8 mouse cellular contexts compared by ENCODE assay signal in the genomic region with DNA sequence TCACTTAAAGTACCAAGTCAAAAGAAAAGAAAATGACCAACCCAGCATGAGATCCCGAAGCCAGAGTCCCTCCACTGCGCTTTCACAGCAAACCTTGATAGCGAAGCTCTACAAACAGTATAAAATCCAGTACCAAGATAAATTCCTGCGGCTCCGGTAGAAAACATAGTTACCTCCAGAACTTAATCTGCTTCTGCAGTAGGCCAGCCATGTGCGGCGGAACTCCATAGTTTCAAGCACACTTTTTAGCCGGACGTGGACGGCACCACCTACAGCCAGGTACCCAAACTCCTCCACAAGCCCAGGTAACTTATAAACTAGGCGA. TPM values are rescaled to one million over a fixed set of nuclear protein-coding genes. Genes with fewer than 3 reads are reported as not detected.
A peak's percentile ranks its signal among the peaks of the same experiment; 100 is the strongest.
DNase-seq lines count a peak whose midpoint lies in the region; ATAC-seq and TF ChIP-seq lines count a peak whose summit lies in the region.

No protein-coding gene starts in this region.

- WGBS in heart, adult 2 months = 1% methylated on average over 11 of the region's 11 CpGs
- WGBS in forebrain, embryonic 16.5 days = under 1% methylated on average over 11 of the region's 11 CpGs
- WGBS in liver, embryonic 14.5 days (ENCODE audit: insufficient replicate concordance) = under 1% methylated on average over 11 of the region's 11 CpGs

- no peak for TF ChIP-seq CTCF in heart, adult 2 months (IDR thresholded peaks at IDR 0.05)
- no peak for TF ChIP-seq CTCF in C2C12 (IDR thresholded peaks at IDR 0.05; ENCODE audit: control insufficient read depth, insufficient read depth, insufficient read length)
- no peak for TF ChIP-seq CTCF in liver, embryonic 14.5 days (IDR thresholded peaks at IDR 0.05; ENCODE audit: low read depth)

- peaks cover 57% of the 10 kb centered on the region for H3K79me3 ChIP-seq in C2C12 (ENCODE audit: low read depth)

- peaks cover 8% of the 10 kb centered on the region for H3K36me3 ChIP-seq in heart, adult 2 months (ENCODE audit: control insufficient read depth, insufficient read depth, low read length)
- H3K36me3 ChIP-seq in C2C12 (ENCODE audit: control insufficient read depth, insufficient read depth) = peaks cover 20% of the 10 kb centered on the region
- H3K36me3 ChIP-seq in forebrain, embryonic 16.5 days (ENCODE audit: control insufficient read depth, insufficient read depth) = no peaks in the 10 kb centered on the region
- H3K36me3 ChIP-seq in liver, embryonic 14.5 days (replicated peaks; ENCODE audit: control insufficient read depth, insufficient read depth, low read depth) = peaks cover 21% of the 10 kb centered on the region

- intact Hi-C loops in heart, adult 2 months (cut with DNase I) = loop anchor here (5.0 kb wide), 2 partner anchors 95 kb away; partner anchors contain the start of gene 1810013L24Rik

- peak overlapping the region; percentile 100 for H3ac ChIP-seq in C2C12 (ENCODE audit: control insufficient read depth, insufficient read length, low read depth)

- H3K9me3 ChIP-seq in forebrain, embryonic 16.5 days (ENCODE audit: control insufficient read depth, low read length) = no peaks in the 10 kb centered on the region
- H3K9me3 ChIP-seq in liver, embryonic 14.5 days (ENCODE audit: control insufficient read depth, low read length) = no peaks in the 10 kb centered on the region

- no peak for TF ChIP-seq POLR2A in heart, adult 2 months (IDR thresholded peaks at IDR 0.05; ENCODE audit: insufficient read depth, low read depth, low read length)

- no peaks in the 10 kb centered on the region for H3K27me3 ChIP-seq in heart, adult 2 months (ENCODE audit: control insufficient read depth, insufficient read depth, low read length)
- no peaks in the 10 kb centered on the region for H3K27me3 ChIP-seq in C2C12 (ENCODE audit: control insufficient read depth, insufficient read depth, insufficient read length)
- no peaks in the 10 kb centered on the region for H3K27me3 ChIP-seq in forebrain, embryonic 16.5 days (replicated peaks; ENCODE audit: control insufficient read depth, insufficient read depth, low read length)
- no peaks in the 10 kb centered on the region for H3K27me3 ChIP-seq in liver, embryonic 14.5 days (ENCODE audit: control insufficient read depth, insufficient read depth, low read length)

- H3K4me2 ChIP-seq in forebrain, embryonic 16.5 days (ENCODE audit: low read length) = peak overlapping the region; percentile 92
- H3K4me2 ChIP-seq in liver, embryonic 14.5 days (ENCODE audit: low read depth) = peak overlapping the region; percentile 94

- no peak for TF ChIP-seq EP300 in heart, adult 2 months (IDR thresholded peaks at IDR 0.05; ENCODE audit: insufficient read depth, low read depth, low read length)
- TF ChIP-seq EP300 in liver, embryonic 14.5 days (IDR thresholded peaks at IDR 0.05; ENCODE audit: low read depth) = no peak

- DNase-seq in heart, adult 2 months = no peak
- no peak for DNase-seq in heart, postnatal 4 days
- no peak for DNase-seq in liver, embryonic 14.5 days (ENCODE audit: low read depth in 3 of 3, low spot score in 3 of 3)
- no peak for DNase-seq in cerebellum, adult 9-10 months
- DNase-seq in right cerebral cortex, adult 18-20 months = no peak
- no peak for DNase-seq in adrenal gland, adult 18-20 months (ENCODE audit: low spot score in 2 of 2)

- no peak for ATAC-seq in forebrain, embryonic 16.5 days
- no peak for ATAC-seq in liver, embryonic 14.5 days (ENCODE audit: insufficient read depth)

- peak overlapping the region; percentile 97 for H3K9ac ChIP-seq in heart, adult 2 months (ENCODE audit: low read depth, low read length)
- H3K9ac ChIP-seq in forebrain, embryonic 16.5 days (replicated peaks; ENCODE audit: low read depth, low read length) = peak overlapping the region; percentile 89
- peak overlapping the region; percentile 91 for H3K9ac ChIP-seq in liver, embryonic 14.5 days (replicated peaks)

- H3K27ac ChIP-seq in heart, adult 2 months = no peak overlapping the region
- no peak overlapping the region for H3K27ac ChIP-seq in forebrain, embryonic 16.5 days (ENCODE audit: low read length)
- peak overlapping the region; percentile 76 for H3K27ac ChIP-seq in liver, embryonic 14.5 days

- peak overlapping the region; percentile 87 for H3K4me3 ChIP-seq in heart, adult 2 months
- H3K4me3 ChIP-seq in C2C12 (ENCODE audit: insufficient read depth, poor library complexity, severe bottlenecking) = peak overlapping the region; percentile 89
- H3K4me3 ChIP-seq in forebrain, embryonic 16.5 days (replicated peaks; ENCODE audit: low read length) = peak overlapping the region; percentile 72
- H3K4me3 ChIP-seq in liver, embryonic 14.5 days (ENCODE audit: insufficient read depth in 1 of 2, low read depth in 2 of 2, low read length in 2 of 2) = peak overlapping the region; percentile 91 to 99

- peaks cover 11% of the 10 kb centered on the region for H3K79me2 ChIP-seq in heart, adult 2 months (replicated peaks; ENCODE audit: control insufficient read depth, insufficient read depth, low read length)
- peaks cover 60% of the 10 kb centered on the region for H3K79me2 ChIP-seq in C2C12 (ENCODE audit: control insufficient read depth, insufficient read depth)

- peaks cover 21% of the 10 kb centered on the region for H3K4me1 ChIP-seq in heart, adult 2 months (ENCODE audit: control insufficient read depth, insufficient read depth, low read length)
- peaks cover 33% of the 10 kb centered on the region for H3K4me1 ChIP-seq in forebrain, embryonic 16.5 days (replicated peaks; ENCODE audit: control insufficient read depth, insufficient read depth, low read length)
- H3K4me1 ChIP-seq in liver, embryonic 14.5 days (replicated peaks; ENCODE audit: control insufficient read depth in 2 of 2, insufficient read depth in 2 of 2, low read length in 1 of 2) = peaks cover 42 to 56% of the 10 kb centered on the region in 2 experiments

TF ChIP-seq in C2C12, 6 proteins besides CTCF, POLR2A, EP300 and RAD21:
- no peak for TF ChIP-seq MYOD1 (IDR thresholded peaks at IDR 0.05; ENCODE audit: control insufficient read depth, insufficient read length, low read depth)
- no peak for TF ChIP-seq MAX (IDR thresholded peaks at IDR 0.05)
- no peak for TF ChIP-seq CEBPB (IDR thresholded peaks at IDR 0.05; ENCODE audit: low read depth)
- no peak for TF ChIP-seq FOSL1 (IDR thresholded peaks at IDR 0.05; ENCODE audit: insufficient read depth, low read length, poor library complexity, severe bottlenecking)
- no peak for TF ChIP-seq MYOG (IDR thresholded peaks at IDR 0.05; ENCODE audit: control insufficient read depth, extremely low read depth, insufficient read length)

RNA-seq across cellular contexts. Expression of gene Usp7, which starts 54.8 kb away (rescaled TPM):
- 10 to 100 TPM; 45.6 to 49.0 TPM for total RNA-seq in heart, adult 2 months (2021)
- polyA plus RNA-seq in heart, adult 2 months (2012; rRNA removed) = 19.4 and 30.7 TPM in 2 replicates
- total RNA-seq in heart, postnatal 4 days (2021) = 10 to 100 TPM; 93.2 to 93.6 TPM
- 28.2 TPM for polyA plus RNA-seq in C2C12 (2012; fragmentation: generic; extraction: Trizol)
- polyA plus RNA-seq in forebrain, embryonic 16.5 days (2015; fragmentation: Nextera tagmentation; extraction: Ambion mirVana) = 32.4 and 40.2 TPM in 2 replicates
- polyA plus RNA-seq in liver, embryonic 14.5 days (2012; rRNA removed) = 37.6 and 57.5 TPM in 2 replicates
- polyA plus RNA-seq in liver, embryonic 14.5 days (2014; fragmentation: Nextera tagmentation; extraction: Ambion mirVana) = 35.5 and 41.9 TPM in 2 replicates
- total RNA-seq in adrenal gland, adult 18-20 months (2021) = 100 to 1,000 TPM; 109 to 126 TPM

RNA-seq across cellular contexts. Expression of gene Gm5767, which starts 56.7 kb away (rescaled TPM):
- not detected for total RNA-seq in heart, adult 2 months (2021)
- polyA plus RNA-seq in heart, adult 2 months (2012; rRNA removed) = 0.39 TPM in 1 of 2 replicates, not detected in the other
- total RNA-seq in heart, postnatal 4 days (2021) = not detected
- not detected for polyA plus RNA-seq in C2C12 (2012; fragmentation: generic; extraction: Trizol)
- not detected in 2 replicates for polyA plus RNA-seq in forebrain, embryonic 16.5 days (2015; fragmentation: Nextera tagmentation; extraction: Ambion mirVana)
- polyA plus RNA-seq in liver, embryonic 14.5 days (2012; rRNA removed) = 0.07 TPM in 1 of 2 replicates, not detected in the other
- polyA plus RNA-seq in liver, embryonic 14.5 days (2014; fragmentation: Nextera tagmentation; extraction: Ambion mirVana) = not detected in 2 replicates
- total RNA-seq in adrenal gland, adult 18-20 months (2021) = not detected
